Mouse (Mus musculus): ENCODE measurements at regions not wholly inside any gene's neighbourhood (a gene's known extent, or its start where the extent isn't known, plus 50 kb on each side); places are given as distances from the start of the nearest gene placed in this dataset.

GRCm38 (mm10) chr14:90600554-90600953 is 2129.4 kb upstream of the Pcdh20 start:
- peak; percentile 67 for ATAC-seq

More at GRCm38 (mm10) chr14:90600554-90600953, 2129.4 kb upstream of the Pcdh20 start:
- Histone ChIP-seq H3K9me3 (replicated peaks; ENCODE audit: control insufficient read depth, low read length, poor library complexity, severe bottlenecking) (no peaks in the 10 kb centered on the region), H3K4me2 (ENCODE audit: low read length) (no peak overlapping the region), H3K27ac (ENCODE audit: low read length) (no peak overlapping the region), H3K27me3 (ENCODE audit: control insufficient read depth, insufficient read depth, low read depth, low read length) (no peaks in the 10 kb centered on the region), H3K4me3 (ENCODE audit: low read depth, low read length) (no peak overlapping the region), H3K4me1 (ENCODE audit: control insufficient read depth, insufficient read depth, low read length) (no peaks in the 10 kb centered on the region), H3K9ac (ENCODE audit: low read depth, low read length) (no peak overlapping the region), H3K36me3 (ENCODE audit: control insufficient read depth, insufficient read depth, low read length) (no peaks in the 10 kb centered on the region)
- 29% methylated on average over 2 of the region's 2 CpGs for WGBS
